Mouse (Mus musculus) left cerebral cortex, postnatal 10 days (tissue): ENCODE results near the gene Prmt1. TPM values are rescaled to one million over a fixed set of nuclear protein-coding genes. Genes with fewer than 3 reads are reported as not detected.
A peak's percentile ranks its signal among the peaks of the same experiment; 100 is the strongest.

Experiments
- microRNA-seq: library from miRNA; unstranded; fragments of <30 nt; microRNA quantifications from one replicate; pipeline ENCODE4 v1.2.0, GENCODE M21; 2022
- total RNA-seq, 2 experiments: library from RNA; stranded (reverse); gene quantifications; 2 replicates each; pipeline ENCODE4 v1.2.3; 2021

Gene Prmt1
- total RNA-seq, 2 experiments from 2014 or later = 253 to 257 TPM

Small RNA genes within 50 kb of the gene (microRNA-seq; reads per million reads assigned to microRNA genes)
- 5.2 reads per million, percentile 18 among the genes with 10 or more reads in this experiment for gene Mir7054

Other genes with a start within 250 kb of the Prmt1 start
- gene Vrk3, start 238.2 kb downstream of the Prmt1 start, total RNA-seq = 10 to 100 TPM; 24.5 to 30.8 TPM
- under 1 TPM; 0.79 to 0.81 TPM for gene Zfp473, start 235.5 kb downstream of the Prmt1 start, total RNA-seq
- gene Nup62, start 170.5 kb downstream of the Prmt1 start, total RNA-seq = 10 to 100 TPM; 39.8 to 42.9 TPM
- 1 to 10 TPM; 1.1 to 2.7 TPM for gene Il4i1, start 170.2 kb downstream of the Prmt1 start, total RNA-seq
- gene Atf5, start 169.9 kb downstream of the Prmt1 start, total RNA-seq = 10 to 100 TPM; 23.6 to 24.1 TPM
- 10 to 100 TPM; 69.6 to 74.9 TPM for gene Akt1s1, start 137.6 kb downstream of the Prmt1 start, total RNA-seq
- gene Tbc1d17, start 137.5 kb downstream of the Prmt1 start, total RNA-seq = 10 to 100 TPM; 43.2 to 61.0 TPM
- 10 to 100 TPM; 28.1 to 31.1 TPM for gene Pnkp, start 129.4 kb downstream of the Prmt1 start, total RNA-seq
- gene Ptov1, start 116.8 kb downstream of the Prmt1 start, total RNA-seq = 100 to 1,000 TPM; 251 to 269 TPM
- 100 to 1,000 TPM in 1 of 2 experiments, 10 to 100 TPM in 1; 98.0 to 110 TPM for gene Med25, start 93.9 kb downstream of the Prmt1 start, total RNA-seq
- gene Fuz, start 90.5 kb downstream of the Prmt1 start, total RNA-seq = 10 to 100 TPM; 17.8 to 19.0 TPM
- 100 to 1,000 TPM; 356 to 358 TPM for gene Ap2a1, start 57.1 kb downstream of the Prmt1 start, total RNA-seq
- 1 to 10 TPM; 1.0 to 1.7 TPM for gene Tsks, start 43.4 kb downstream of the Prmt1 start, total RNA-seq
- gene Cpt1c, start 11.7 kb downstream of the Prmt1 start, total RNA-seq = 10 to 100 TPM; 93.4 to 95.5 TPM
- 10 to 100 TPM; 25.5 to 32.2 TPM for gene Irf3, start 11.1 kb upstream of the Prmt1 start, total RNA-seq
- gene Bcl2l12, start 12.1 kb upstream of the Prmt1 start, total RNA-seq = 1 to 10 TPM; 3.8 to 5.1 TPM
- 100 to 1,000 TPM; 156 to 160 TPM for gene Scaf1, start 29.8 kb upstream of the Prmt1 start, total RNA-seq
- gene Rras, start 31.4 kb upstream of the Prmt1 start, total RNA-seq = 1 to 10 TPM; 8.7 to 9.6 TPM
- gene Prr12, start 66.3 kb upstream of the Prmt1 start, total RNA-seq = 10 to 100 TPM; 67.4 to 68.0 TPM
- gene Nosip, start 75.9 kb upstream of the Prmt1 start, total RNA-seq = 10 to 100 TPM; 50.1 to 52.3 TPM
- 1 to 10 TPM; 5.3 to 9.0 TPM for gene Prrg2, start 76.1 kb upstream of the Prmt1 start, total RNA-seq
- 1 to 10 TPM; 6.4 to 7.5 TPM for gene Rcn3, start 105.7 kb upstream of the Prmt1 start, total RNA-seq
- 10 to 100 TPM; 16.5 to 18.7 TPM for gene Fcgrt, start 117.3 kb upstream of the Prmt1 start, total RNA-seq
- gene Rps11, start 137.9 kb upstream of the Prmt1 start, total RNA-seq = 100 to 1,000 TPM; 482 to 530 TPM
- gene Rpl13a, start 142.2 kb upstream of the Prmt1 start, total RNA-seq = 100 to 1,000 TPM; 739 TPM
- gene Gm45713, start 149.7 kb upstream of the Prmt1 start, total RNA-seq = not detected
- gene Flt3l, start 149.9 kb upstream of the Prmt1 start, total RNA-seq = 1 to 10 TPM; 2.7 to 3.3 TPM
- gene Pih1d1, start 167.7 kb upstream of the Prmt1 start, total RNA-seq = 10 to 100 TPM; 60.0 to 66.7 TPM
- 10 to 100 TPM; 13.3 to 16.7 TPM for gene Aldh16a1, start 168.0 kb upstream of the Prmt1 start, total RNA-seq
- 1,000 to 10,000 TPM; 1,057 to 1,070 TPM for gene Slc17a7, start 177.4 kb upstream of the Prmt1 start, total RNA-seq
- gene Gfy, start 193.0 kb upstream of the Prmt1 start, total RNA-seq = under 1 TPM in 1 of 2 experiments, not detected in 1; 0.17 TPM
- gene Pth2, start 194.4 kb upstream of the Prmt1 start, total RNA-seq = not detected
- gene Ccdc155, start 218.3 kb upstream of the Prmt1 start, total RNA-seq = 1 to 10 TPM; 2.0 to 2.3 TPM
- gene Dkkl1, start 225.6 kb upstream of the Prmt1 start, total RNA-seq = 10 to 100 TPM; 16.3 to 18.7 TPM
- gene Tead2, start 229.2 kb upstream of the Prmt1 start, total RNA-seq = 1 to 10 TPM; 6.6 to 6.8 TPM